Mouse (Mus musculus) cerebellum, adult (tissue): Measurements from ENCODE around the gene Fstl3.
A peak's percentile ranks its signal among the peaks of the same experiment; 100 is the strongest.

Source experiments
- ATAC-seq: cut with Nextera tagmentation; 2 replicates; pipeline ENCODE4 v1.9.2; 2017; ENCODE audit warnings: mild to moderate bottlenecking, moderate library complexity, mixed read lengths; ENCODE audit not compliant: insufficient number of reproducible peaks, low FRiP score, low TSS enrichment

The Fstl3 gene

GRCm38 (mm10) chr10:79783050-79783449 lies 6.0 kb downstream of the Fstl3 start:
- ATAC-seq: no peak

GRCm38 (mm10) chr10:79783920-79784800 lies 7.1 kb downstream of the Fstl3 start:
- ATAC-seq: no peak

GRCm38 (mm10) chr10:79788386-79789158 lies 11.5 kb downstream of the Fstl3 start:
- no peak for ATAC-seq

- no peak for ATAC-seq
Measured at GRCm38 (mm10) chr10:79789581-79789980, 12.5 kb downstream of the Fstl3 start.

- ATAC-seq: no peak
Measured at GRCm38 (mm10) chr10:79790861-79791260, 13.8 kb downstream of the Fstl3 start, which contains the start of gene Prss57. Prss57 (minus strand) TSS chr10:79790961.

GRCm38 (mm10) chr10:79792339-79793040 lies 15.4 kb downstream of the Fstl3 start:
- ATAC-seq: no peak

- ATAC-seq: peak; percentile 41; the same call in 1 of the 2 replicates
Measured at GRCm38 (mm10) chr10:79793051-79793737, 16.1 kb downstream of the Fstl3 start, which contains the start of gene Palm. Palm (plus strand) TSS chr10:79793572.

GRCm38 (mm10) chr10:79793738-79794490 lies 16.8 kb downstream of the Fstl3 start:
- ATAC-seq: peak; percentile 22; the same call in 1 of the 2 replicates

GRCm38 (mm10) chr10:79794491-79794931 lies 17.4 kb downstream of the Fstl3 start:
- peak; percentile 23; the same call in 1 of the 2 replicates for ATAC-seq

- ATAC-seq: no peak
Measured at GRCm38 (mm10) chr10:79795905-79796304, 18.8 kb downstream of the Fstl3 start.

GRCm38 (mm10) chr10:79797326-79797725 lies 20.3 kb downstream of the Fstl3 start:
- ATAC-seq: no peak

GRCm38 (mm10) chr10:79798289-79798928 lies 21.3 kb downstream of the Fstl3 start:
- ATAC-seq: no peak

- ATAC-seq: no peak
Measured at GRCm38 (mm10) chr10:79800508-79800907, 23.4 kb downstream of the Fstl3 start.

GRCm38 (mm10) chr10:79801837-79802236 lies 24.8 kb downstream of the Fstl3 start:
- no peak for ATAC-seq

- ATAC-seq: no peak
Measured at GRCm38 (mm10) chr10:79802331-79802971, 25.4 kb downstream of the Fstl3 start.

- 0 out of 2 replicates have a peak, but pooled peaks have one; percentile 33 for ATAC-seq
Measured at GRCm38 (mm10) chr10:79803716-79804323, 26.7 kb downstream of the Fstl3 start.

GRCm38 (mm10) chr10:79805636-79806035 lies 28.6 kb downstream of the Fstl3 start:
- ATAC-seq: no peak

GRCm38 (mm10) chr10:79806331-79806730 lies 29.3 kb downstream of the Fstl3 start:
- ATAC-seq: no peak
